Mouse (Mus musculus) A20 (cell line): ENCODE results near the gene Fam19a3.

ENCODE experiments used
- DNase-seq: peaks from one replicate; pipeline ENCODE4 v3.0.0-alpha.2; 2011; ENCODE audit warnings: low read depth, low spot score

The Fam19a3 gene

GRCm38 (mm10) chr3:104792360-104793270 lies 11.0 kb upstream of the Fam19a3 start:
- DNase-seq, result no peak

DNA sequence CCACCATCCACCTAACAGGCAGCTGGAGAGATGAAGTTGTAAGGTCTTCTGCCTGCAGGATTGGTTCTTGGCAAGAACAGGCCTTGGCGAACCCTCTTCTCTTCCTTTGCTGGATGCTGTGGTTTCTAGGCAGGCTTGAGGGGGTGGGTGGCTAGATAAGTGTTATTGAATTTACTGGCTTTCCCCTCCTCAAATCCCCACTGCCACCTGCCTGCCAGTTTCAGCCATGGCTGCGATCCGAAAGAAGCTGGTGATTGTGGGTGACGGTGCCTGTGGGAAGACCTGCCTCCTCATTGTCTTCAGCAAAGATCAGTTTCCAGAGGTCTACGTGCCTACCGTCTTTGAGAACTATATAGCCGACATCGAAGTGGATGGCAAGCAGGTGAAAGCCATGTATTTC lies 10.0 kb upstream of the Fam19a3 start:
- DNase-seq, result no peak

- no peak for DNase-seq
Measured at GRCm38 (mm10) chr3:104791017-104791416, 9.4 kb upstream of the Fam19a3 start.

DNA sequence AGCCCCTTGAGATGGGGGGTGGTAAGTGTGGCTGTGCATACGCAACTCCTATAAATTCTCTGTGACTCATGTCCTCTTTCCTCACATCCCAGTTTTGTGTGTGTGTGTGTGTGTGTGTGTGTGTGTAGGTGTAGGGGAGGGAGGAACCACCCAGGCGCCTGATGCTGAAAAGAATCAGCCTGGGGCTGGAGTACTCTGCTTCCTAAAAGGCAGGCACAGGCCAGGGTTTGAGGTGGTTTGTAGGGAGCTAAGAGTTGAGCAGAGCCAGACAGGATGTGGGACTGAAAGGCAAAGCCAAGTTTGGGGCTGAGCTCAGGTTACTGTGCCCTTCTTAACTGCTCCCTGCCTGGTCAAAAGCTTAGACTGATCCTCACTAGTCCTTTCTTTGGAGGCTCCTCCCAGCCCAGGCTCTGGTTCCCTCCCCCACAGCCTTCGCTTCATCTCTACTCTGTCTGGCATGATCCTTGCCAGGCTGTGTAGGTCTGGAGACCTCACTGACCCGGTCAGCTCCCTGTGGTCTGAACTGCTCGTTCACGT lies 8.8 kb upstream of the Fam19a3 start:
- no peak for DNase-seq

- DNase-seq, result no peak
Measured at GRCm38 (mm10) chr3:104789822-104790221, 8.2 kb upstream of the Fam19a3 start.

DNA sequence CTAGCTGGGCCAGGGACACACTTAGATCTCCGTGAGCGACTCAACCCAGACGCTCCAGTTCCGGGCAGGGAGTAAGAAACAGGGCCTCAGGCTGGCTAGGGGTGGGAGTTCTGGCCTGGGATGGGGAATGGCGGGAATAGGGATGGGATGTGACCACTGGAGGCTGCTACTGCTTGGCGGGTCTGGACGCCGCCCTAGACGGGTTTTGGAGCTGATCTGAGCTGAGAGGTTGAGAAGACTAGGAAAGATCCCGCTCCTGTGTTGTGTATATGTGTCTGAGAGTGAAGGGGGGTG lies 7.6 kb upstream of the Fam19a3 start:
- DNase-seq, result no peak

DNA sequence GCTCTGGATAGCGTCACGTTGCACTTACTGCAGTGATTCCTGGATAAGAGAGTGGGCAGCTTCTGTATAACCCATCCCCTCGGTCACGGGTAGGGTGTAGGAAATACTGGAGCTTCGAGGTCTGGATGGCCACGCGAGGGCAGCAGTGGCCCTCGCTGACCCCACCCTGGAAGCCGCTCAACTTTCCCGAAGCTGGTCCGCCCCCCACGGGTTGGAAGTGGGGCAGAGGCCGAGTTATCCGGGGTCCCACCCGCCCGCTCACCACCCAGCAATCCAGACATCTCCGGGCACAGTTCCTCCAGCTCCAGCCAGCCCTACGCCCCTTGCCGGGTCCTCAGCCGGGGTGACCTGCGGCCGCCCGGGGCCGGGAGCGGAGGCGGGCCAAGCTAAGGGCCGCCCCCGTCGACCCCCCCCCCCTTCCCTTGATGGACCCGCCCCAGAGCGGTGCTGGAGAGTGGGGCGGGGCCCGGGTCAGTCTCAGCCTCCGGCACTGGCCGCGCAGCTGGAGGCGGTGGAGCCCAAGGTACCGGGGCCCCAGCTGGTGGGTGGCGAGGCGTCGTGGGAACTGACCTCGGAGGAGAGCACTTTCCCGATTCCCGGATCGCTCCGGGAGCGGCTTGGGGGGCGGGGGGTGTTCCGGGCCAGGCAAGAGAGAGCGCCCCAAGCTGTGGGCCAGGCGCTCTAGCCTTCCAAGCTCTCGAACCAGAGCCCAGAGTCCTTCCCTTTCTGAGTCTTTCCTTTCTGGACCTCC lies 7.1 kb upstream of the Fam19a3 start:
- no peak for DNase-seq

DNA sequence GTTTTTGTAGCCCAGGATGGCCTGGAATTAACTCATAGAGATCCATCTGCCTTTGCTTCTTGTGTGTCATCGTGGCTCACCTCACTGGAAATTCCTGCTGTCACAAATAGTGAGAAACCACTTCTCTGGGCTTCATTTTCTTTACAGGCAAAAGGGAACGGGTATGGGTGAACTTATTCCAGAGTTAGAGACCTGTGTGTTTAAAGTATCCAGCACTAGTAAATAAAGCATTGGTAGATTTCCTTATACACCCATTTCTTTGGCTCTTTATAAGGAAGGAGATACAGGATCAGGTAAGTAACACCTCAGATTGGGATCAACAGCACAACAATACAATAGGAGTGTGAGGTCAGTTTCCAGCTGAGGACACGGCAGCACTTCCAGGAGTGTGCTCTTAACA lies 6.4 kb upstream of the Fam19a3 start, which contains the start of gene Rhoc:
Rhoc (plus strand) TSS at position 301 of the 400 bp plus-strand sequence.
- DNase-seq, result no peak

DNA sequence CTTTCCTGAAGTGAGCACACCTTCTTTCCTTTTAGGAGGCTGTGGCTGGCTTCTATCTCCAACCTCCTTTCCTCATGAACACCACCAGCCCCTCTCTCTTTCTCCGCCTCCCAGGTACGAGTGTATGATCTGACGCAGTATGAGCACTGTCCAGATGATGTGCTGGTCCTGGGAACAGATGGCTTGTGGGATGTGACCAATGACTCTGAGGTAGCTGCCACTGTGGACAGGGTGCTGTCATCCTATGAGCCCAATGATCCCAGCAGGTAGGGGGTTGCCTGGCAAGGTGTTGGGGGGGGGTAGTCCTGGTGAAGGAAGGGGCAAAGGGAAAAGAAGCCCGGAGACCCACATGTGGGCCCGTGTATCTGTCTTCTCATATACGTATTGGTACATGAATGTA lies 3.6 kb upstream of the Fam19a3 start:
- no peak for DNase-seq

DNA sequence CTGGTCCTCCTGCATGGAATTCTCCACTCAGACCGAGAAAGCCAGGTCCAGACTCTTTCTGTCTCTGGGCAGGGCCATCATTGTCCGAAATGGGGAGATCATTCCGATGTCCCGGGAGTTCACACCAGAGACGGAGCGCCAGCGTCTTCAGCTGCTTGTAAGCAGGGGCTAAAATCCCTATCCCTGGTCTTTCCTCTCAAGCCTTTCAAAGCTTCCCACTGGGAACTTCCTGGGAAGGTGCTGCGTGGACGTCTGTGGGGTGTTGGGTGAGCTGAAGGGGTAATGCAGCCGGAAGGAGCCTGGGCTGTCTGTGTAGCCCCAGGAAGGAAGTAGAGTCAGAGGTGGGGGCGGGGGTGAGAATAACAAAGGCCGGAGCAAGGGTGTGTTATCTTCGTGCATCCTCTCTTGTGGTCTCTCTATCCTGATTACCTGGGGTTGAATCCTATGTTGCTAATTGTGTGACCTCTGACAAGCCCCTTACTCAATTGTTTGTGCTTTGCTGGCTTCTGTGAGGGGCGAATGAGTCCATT lies 2.4 kb upstream of the Fam19a3 start:
- no peak for DNase-seq

DNA sequence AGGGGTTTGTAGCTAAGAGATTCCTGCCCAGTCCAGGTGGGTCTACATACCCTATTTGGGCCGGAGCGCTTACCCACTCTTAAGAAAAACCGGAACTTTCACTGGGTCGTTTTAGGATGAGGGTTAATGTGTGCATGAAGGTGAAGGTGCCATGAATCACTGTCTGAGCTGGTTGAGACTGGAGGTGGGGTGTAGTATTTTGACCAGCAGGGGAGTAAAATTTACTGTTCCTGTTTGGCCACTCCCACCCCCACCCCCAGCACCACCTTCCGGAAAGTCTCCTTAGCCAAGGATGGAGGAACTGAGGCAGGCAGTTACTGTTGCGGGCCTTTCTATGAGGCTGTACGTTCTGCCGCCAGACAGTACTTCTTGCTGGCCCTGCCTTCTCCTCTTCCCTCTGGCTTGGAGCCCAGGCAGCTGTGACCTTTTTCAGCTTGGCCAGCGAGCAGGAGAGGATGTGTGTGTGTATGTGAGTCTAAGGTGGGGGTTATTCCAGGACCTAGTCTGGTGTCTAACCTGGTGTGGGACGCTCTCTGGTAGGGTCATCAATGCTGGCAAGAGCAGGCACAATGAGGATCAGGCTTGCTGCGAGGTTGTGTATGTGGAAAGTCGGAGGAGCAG lies 531 bp upstream of the Fam19a3 start:
- DNase-seq, result no peak

- peak; percentile 72 for DNase-seq
Measured at GRCm38 (mm10) chr3:104780561-104781420, 849 bp downstream of the Fam19a3 start, which contains the start of gene Ppm1j. Gene Ppm1j (plus strand): TSS chr3:104781056.

- peak; percentile 76 for DNase-seq
Measured at GRCm38 (mm10) chr3:104779949-104780348, 1.7 kb downstream of the Fam19a3 start.

GRCm38 (mm10) chr3:104777342-104777741 lies 4.3 kb downstream of the Fam19a3 start:
- no peak for DNase-seq

DNA sequence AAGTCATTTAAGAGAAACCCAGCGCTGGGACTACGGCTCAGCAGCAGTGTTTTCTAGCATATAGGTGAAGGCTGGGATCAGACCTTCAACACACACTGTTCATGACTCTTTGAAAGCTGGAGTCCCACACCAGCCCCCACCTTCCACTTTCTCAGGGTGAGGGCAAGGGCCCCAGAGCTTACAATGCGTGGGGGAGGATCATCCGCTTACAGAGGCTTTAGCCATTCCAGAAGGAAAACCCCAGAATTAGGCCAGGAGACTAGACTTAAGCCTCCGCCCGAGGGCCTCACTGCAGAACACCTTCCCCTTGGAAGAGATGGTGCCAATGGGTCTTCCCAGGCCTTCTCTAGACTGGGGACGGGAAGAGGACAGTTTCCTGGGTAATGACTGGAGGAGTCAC lies 8.3 kb downstream of the Fam19a3 start:
- DNase-seq, result no peak

DNA sequence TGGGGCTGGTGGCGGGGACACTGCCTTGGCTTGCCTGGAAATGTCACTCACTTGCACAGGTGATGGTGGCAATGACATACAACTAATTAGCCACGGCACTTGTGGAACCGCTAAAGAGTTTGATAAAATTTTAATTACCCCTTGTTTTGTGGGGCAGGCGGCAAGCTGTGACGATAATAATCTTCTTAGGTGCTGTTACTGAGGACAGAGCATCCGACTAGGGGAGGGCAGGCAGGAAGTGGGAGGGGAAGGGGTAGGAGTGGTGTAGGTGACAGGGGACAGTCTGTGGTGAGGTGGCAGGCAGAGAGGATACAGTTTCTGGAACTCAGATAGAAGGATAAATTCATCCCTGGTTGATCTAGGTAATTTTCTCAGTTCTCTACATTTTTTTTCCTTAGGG lies 10.2 kb downstream of the Fam19a3 start:
- DNase-seq, result no peak

- no peak for DNase-seq
Measured at GRCm38 (mm10) chr3:104770918-104771317, 10.7 kb downstream of the Fam19a3 start.

GRCm38 (mm10) chr3:104770035-104770434 lies 11.6 kb downstream of the Fam19a3 start:
- peak; percentile 30 for DNase-seq

- DNase-seq, result no peak
Measured at GRCm38 (mm10) chr3:104769135-104769534, 12.5 kb downstream of the Fam19a3 start.

DNA sequence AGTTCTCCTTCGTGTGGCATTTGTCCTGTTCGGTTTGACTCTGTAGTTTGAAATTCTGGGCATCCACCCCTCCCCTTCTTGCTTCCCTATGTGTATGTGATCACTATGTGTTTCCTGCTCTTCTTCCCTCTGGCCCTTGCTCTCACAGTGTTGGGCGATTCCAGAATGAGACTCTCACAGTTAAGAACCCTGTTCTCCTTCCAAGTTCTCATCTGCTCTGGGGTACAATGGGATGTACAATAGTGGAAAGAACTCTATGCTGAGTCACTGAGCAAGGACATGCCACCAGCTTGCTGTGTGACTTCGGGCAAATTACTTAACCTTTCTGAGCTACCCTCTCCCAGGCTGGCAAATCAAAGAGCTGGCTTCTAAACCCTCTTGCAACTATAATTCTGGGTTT lies 13.9 kb downstream of the Fam19a3 start:
- no peak for DNase-seq

GRCm38 (mm10) chr3:104767141-104767540 lies 14.5 kb downstream of the Fam19a3 start:
- DNase-seq, result no peak
